Mouse (Mus musculus): ENCODE data around the gene Ctsa. TPM values are rescaled to one million over a fixed set of nuclear protein-coding genes. Genes with fewer than 3 reads are reported as not detected.

Ctsa gene
- total and polyA plus RNA-seq, 2 experiments, result 112 to 279 TPM

DNA sequence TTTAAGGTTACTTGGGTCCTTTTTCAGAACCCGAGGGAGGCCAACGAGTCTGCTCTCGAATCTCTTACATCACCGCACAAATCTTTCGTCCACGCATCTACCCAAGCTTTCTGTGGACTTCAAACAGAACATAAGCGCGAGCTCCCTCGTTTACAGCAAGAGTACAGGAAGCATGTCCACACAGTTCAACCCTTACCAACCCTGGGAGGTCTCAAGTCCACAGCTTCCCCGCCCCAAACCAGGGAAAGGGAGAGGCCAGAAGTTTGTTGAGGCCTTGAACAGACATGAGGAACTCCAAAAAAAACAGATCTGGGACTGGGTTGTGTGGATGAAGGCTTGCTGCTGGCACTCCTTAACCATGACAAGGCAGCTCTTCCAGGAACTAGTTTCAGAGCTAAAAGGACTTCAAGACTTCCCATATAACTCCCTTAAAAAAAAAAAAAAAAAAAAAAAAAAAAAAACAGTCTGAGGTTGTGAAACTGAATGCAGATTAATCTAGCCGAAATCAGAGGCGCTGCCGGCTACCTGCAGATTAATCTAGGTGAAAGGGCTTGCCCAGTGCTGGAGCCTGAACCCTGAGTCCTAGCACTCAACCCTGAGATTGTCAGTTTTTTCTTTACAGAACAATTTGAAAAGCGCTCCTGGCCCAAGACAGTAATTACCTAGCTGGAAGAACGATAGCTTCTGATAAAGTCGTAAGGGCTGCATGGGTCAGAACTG, 29.3 kb upstream of the Ctsa start:
- no peaks in the 10 kb centered on the region for H3K36me3 ChIP-seq (ENCODE audit: control insufficient read depth, insufficient read depth, low read length)
- peak overlapping the region; percentile 42 for H3K9ac ChIP-seq (ENCODE audit: low read depth, low read length)
- peaks cover 9% of the 10 kb centered on the region for H3K4me1 ChIP-seq (ENCODE audit: control insufficient read depth, insufficient read depth, low read length)
- TF ChIP-seq CTCF (IDR thresholded peaks at IDR 0.05; ENCODE audit: low read depth, low read length), result no peak
- TF ChIP-seq POLR2A (IDR thresholded peaks at IDR 0.05; ENCODE audit: extremely low read depth, insufficient read depth, low read length), result no peak
- H3K27me3 ChIP-seq (ENCODE audit: control insufficient read depth, insufficient read depth, low read length), result no peaks in the 10 kb centered on the region
- H3K79me2 ChIP-seq (ENCODE audit: control insufficient read depth, insufficient read depth, low read length), result peaks cover 10% of the 10 kb centered on the region; the same call in 1 of the 2 replicates
- DNase-seq (ENCODE audit: extremely low read depth, low read depth, low spot score), result peak; percentile 73
- H3K27ac ChIP-seq (replicated peaks; ENCODE audit: insufficient read depth, low read depth, low read length), result peak overlapping the region; percentile 76
- peak overlapping the region; percentile 77 for H3K4me3 ChIP-seq (ENCODE audit: insufficient read depth, low read depth, low read length)
- 28% methylated on average over 16 of the region's 16 CpGs for WGBS

DNA sequence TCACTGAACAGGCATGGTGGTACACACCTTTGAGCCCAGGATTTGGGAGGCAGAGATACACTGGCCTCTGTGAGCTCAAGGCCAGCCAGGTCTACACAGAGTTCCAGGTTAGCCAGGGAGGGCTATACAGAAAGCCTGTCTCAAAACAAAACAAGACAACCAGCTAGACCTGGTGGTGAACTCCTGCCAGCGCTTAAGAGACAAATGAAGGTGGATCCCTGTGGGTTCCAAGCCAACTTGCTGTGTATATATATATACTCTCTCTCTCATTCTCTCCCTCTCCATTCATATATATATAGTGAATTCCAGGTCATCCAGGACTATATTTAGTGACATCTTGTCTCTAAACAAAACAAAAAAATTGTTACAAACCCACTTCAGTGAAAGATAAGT, 28.8 kb upstream of the Ctsa start:
- Histone ChIP-seq H3K4me3 (ENCODE audit: insufficient read depth, low read depth, low read length) (peak overlapping the region; percentile 77), H3K36me3 (ENCODE audit: control insufficient read depth, insufficient read depth, low read length) (no peaks in the 10 kb centered on the region), H3K79me2 (ENCODE audit: control insufficient read depth, insufficient read depth, low read length) (peaks cover 10% of the 10 kb centered on the region; the same call in 1 of the 2 replicates), H3K27me3 (ENCODE audit: control insufficient read depth, insufficient read depth, low read length) (no peaks in the 10 kb centered on the region), H3K4me1 (ENCODE audit: control insufficient read depth, insufficient read depth, low read length) (peaks cover 9% of the 10 kb centered on the region), H3K9ac (ENCODE audit: low read depth, low read length) (peak overlapping the region; percentile 87; the same call in 1 of the 2 replicates), H3K27ac (replicated peaks; ENCODE audit: insufficient read depth, low read depth, low read length) (peak overlapping the region; percentile 76)
- no peak for DNase-seq (ENCODE audit: extremely low read depth, low read depth, low spot score)
- TF ChIP-seq CTCF (IDR thresholded peaks at IDR 0.05; ENCODE audit: low read depth, low read length), result no peak
- TF ChIP-seq POLR2A (IDR thresholded peaks at IDR 0.05; ENCODE audit: extremely low read depth, insufficient read depth, low read length), result no peak
- 23% methylated on average over 1 of the region's 1 CpGs for WGBS

DNA sequence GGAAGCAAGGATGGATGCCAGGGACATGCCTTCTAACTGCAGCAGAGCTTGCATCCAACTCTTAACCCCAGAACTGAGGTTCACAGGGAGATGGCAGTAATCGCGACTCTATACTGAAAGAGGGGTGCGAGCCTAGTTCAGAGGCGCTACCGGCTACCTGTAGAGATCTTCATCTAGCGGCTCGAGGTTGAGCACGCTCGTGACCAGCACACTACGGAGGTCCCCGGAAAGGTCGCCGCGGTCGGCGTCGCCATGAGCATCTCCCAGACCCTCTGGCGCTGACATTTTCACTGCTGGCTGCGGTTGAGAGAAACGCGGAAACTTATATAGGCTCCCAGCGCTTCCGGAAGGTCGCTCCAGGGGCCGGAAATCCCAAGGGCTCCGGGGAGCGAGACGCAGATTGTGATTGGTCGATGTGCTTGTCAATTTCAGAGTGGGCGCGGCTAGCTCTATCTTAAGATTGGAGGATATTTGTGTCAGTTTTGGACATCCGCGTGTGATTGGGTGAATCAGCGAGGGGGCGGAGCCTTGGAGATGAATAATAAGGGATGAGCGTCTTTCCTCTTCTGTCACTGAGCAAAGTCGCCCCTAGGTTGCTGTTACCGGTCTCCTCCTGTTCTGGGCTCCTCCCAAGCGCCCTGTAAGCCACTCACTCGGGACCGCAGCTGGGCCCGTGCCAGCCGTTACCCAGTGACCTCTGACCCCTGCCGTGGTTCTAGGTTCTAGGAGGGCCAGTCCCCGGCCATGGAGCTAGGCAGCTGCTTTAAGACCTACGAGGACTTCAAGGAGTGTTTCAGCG, 27.9 kb upstream of the Ctsa start, which contains the start of the genes Acot8 and Zswim3:
TSS of gene Acot8 (minus strand) at position 350 of the 799 bp plus-strand sequence.
TSS of gene Zswim3 (plus strand) at position 566 of the 799 bp plus-strand sequence.
- TF ChIP-seq POLR2A (IDR thresholded peaks at IDR 0.05; ENCODE audit: extremely low read depth, insufficient read depth, low read length), result peak; percentile 85
- TF ChIP-seq CTCF (IDR thresholded peaks at IDR 0.05; ENCODE audit: low read depth, low read length), result no peak
- Histone ChIP-seq H3K27ac (replicated peaks; ENCODE audit: insufficient read depth, low read depth, low read length) (peak within 1 kb of the TSS; percentile 87), H3K79me2 (ENCODE audit: control insufficient read depth, insufficient read depth, low read length) (peaks cover 10% of the 10 kb centered on the region; the same call in 1 of the 2 replicates), H3K4me1 (ENCODE audit: control insufficient read depth, insufficient read depth, low read length) (peaks cover 9% of the 10 kb centered on the region), H3K4me3 (ENCODE audit: insufficient read depth, low read depth, low read length) (peak within 1 kb of the TSS; percentile 77), H3K9ac (ENCODE audit: low read depth, low read length) (peak within 1 kb of the TSS; percentile 87), H3K36me3 (ENCODE audit: control insufficient read depth, insufficient read depth, low read length) (no peaks in the 10 kb centered on the region), H3K27me3 (ENCODE audit: control insufficient read depth, insufficient read depth, low read length) (no peaks in the 10 kb centered on the region)
- DNase-seq (ENCODE audit: extremely low read depth, low read depth, low spot score), result peak; percentile 98
- WGBS, result under 1% methylated on average over 47 of the region's 47 CpGs

DNA sequence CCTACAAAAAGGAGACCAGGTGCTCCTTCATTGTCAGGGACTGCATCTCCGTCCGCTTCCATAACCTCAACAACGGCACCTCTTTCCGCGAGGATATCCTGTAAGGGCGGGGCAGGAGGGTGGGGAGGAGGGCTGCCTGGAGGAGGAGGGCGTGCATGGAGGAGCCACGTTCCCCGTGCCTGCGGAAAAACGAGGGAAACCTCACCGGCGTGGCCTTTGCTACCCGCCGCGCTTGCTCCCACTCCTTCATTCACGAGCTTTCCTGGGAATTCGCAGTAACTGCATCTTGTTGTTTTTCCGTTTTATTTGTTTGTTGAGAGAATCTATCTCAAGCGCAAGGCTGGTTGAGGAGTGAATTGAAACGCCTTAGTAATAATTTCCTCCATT, 27.3 kb upstream of the Ctsa start:
- Histone ChIP-seq H3K79me2 (ENCODE audit: control insufficient read depth, insufficient read depth, low read length) (peaks cover 10% of the 10 kb centered on the region; the same call in 1 of the 2 replicates), H3K9ac (ENCODE audit: low read depth, low read length) (peak overlapping the region; percentile 78), H3K4me1 (ENCODE audit: control insufficient read depth, insufficient read depth, low read length) (peaks cover 9% of the 10 kb centered on the region), H3K27me3 (ENCODE audit: control insufficient read depth, insufficient read depth, low read length) (no peaks in the 10 kb centered on the region), H3K4me3 (ENCODE audit: insufficient read depth, low read depth, low read length) (peak overlapping the region; percentile 68), H3K27ac (replicated peaks; ENCODE audit: insufficient read depth, low read depth, low read length) (peak overlapping the region; percentile 87), H3K36me3 (ENCODE audit: control insufficient read depth, insufficient read depth, low read length) (no peaks in the 10 kb centered on the region)
- DNase-seq (ENCODE audit: extremely low read depth, low read depth, low spot score), result no peak
- TF ChIP-seq CTCF (IDR thresholded peaks at IDR 0.05; ENCODE audit: low read depth, low read length), result no peak
- TF ChIP-seq POLR2A (IDR thresholded peaks at IDR 0.05; ENCODE audit: extremely low read depth, insufficient read depth, low read length), result no peak
- 1% methylated on average over 21 of the region's 21 CpGs for WGBS

DNA sequence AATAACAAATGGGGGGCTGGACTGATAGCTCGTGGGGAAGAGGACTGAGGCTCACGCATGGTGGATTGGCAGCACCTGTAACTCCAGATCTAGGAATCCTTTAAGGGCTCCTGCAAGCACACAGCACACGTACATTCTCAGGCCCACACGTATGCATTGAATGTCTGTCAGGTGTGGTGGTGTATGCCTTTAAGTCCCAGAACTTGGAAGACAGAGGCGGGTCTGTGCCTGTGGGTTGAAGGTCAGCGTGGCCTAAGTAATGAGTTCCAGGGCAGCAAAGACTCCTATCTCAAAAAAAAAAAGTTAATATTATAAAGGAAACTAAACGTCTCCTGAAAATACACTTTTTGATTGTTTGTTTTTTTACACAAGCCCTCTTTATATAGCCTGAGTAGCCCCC, 26.1 kb upstream of the Ctsa start:
- TF ChIP-seq POLR2A (IDR thresholded peaks at IDR 0.05; ENCODE audit: extremely low read depth, insufficient read depth, low read length) (no peak), CTCF (IDR thresholded peaks at IDR 0.05; ENCODE audit: low read depth, low read length) (no peak)
- no peaks in the 10 kb centered on the region for H3K27me3 ChIP-seq (ENCODE audit: control insufficient read depth, insufficient read depth, low read length)
- no peak overlapping the region for H3K4me3 ChIP-seq (ENCODE audit: insufficient read depth, low read depth, low read length)
- 75% methylated on average over 7 of the region's 7 CpGs for WGBS
- peaks cover 9% of the 10 kb centered on the region for H3K4me1 ChIP-seq (ENCODE audit: control insufficient read depth, insufficient read depth, low read length)
- no peak overlapping the region for H3K9ac ChIP-seq (ENCODE audit: low read depth, low read length)
- H3K36me3 ChIP-seq (ENCODE audit: control insufficient read depth, insufficient read depth, low read length), result no peaks in the 10 kb centered on the region
- no peak for DNase-seq (ENCODE audit: extremely low read depth, low read depth, low spot score)
- H3K27ac ChIP-seq (replicated peaks; ENCODE audit: insufficient read depth, low read depth, low read length), result no peak overlapping the region
- peaks cover 10% of the 10 kb centered on the region; the same call in 1 of the 2 replicates for H3K79me2 ChIP-seq (ENCODE audit: control insufficient read depth, insufficient read depth, low read length)

Measured in liver, adult 2 months (tissue).